Mouse (Mus musculus) thymus, postnatal 0 days (tissue): ENCODE data around the gene Krtap1-4. TPM values are rescaled to one million over a fixed set of nuclear protein-coding genes. Genes with fewer than 3 reads are reported as not detected.
"Not testable (repeated sequence)": the region's sequence is repeated elsewhere in the genome, so short reads cannot be mapped to it uniquely, and the experiment has no call there.

Experiments
- DNase-seq: peaks from one replicate; pipeline ENCODE4 v3.0.0-alpha.2; 2015; ENCODE audit warnings: low spot score
- polyA plus RNA-seq: library from polyadenylated mRNA; unstranded; fragments of >200 nt; fragmentation: Nextera tagmentation; extraction: Ambion mirVana; gene quantifications from 2 replicates; pipeline ENCODE4 v1.2.1, GENCODE M21; 2015

Krtap1-4 gene
- polyA plus RNA-seq, result not detected in 2 replicates

GRCm38 (mm10) chr11:99583245-99583704 is at the start of gene Krtap1-4:
Gene Krtap1-4, minus strand, starts transcription at chr11:99583654.
- DNase-seq, result no peak

- DNase-seq, result no peak
Measured at GRCm38 (mm10) chr11:99630890-99631289, 47.4 kb upstream of the Krtap1-4 start.

GRCm38 (mm10) chr11:99628138-99628537 is 44.7 kb upstream of the Krtap1-4 start, which contains the start of gene Krtap4-1:
Gene Krtap4-1, minus strand, starts transcription at chr11:99628238.
- no peak for DNase-seq

GRCm38 (mm10) chr11:99620335-99620734 is 36.9 kb upstream of the Krtap1-4 start, which contains the start of gene Gm11562:
Gene Gm11562, minus strand, starts transcription at chr11:99620435.
- DNase-seq, result no peak

- DNase-seq, result no peak
Measured at GRCm38 (mm10) chr11:99614796-99615363, 31.4 kb upstream of the Krtap1-4 start, which contains the start of gene Krtap2-4. Gene Krtap2-4, minus strand, starts transcription at chr11:99614846.

GRCm38 (mm10) chr11:99610089-99610488 is 26.6 kb upstream of the Krtap1-4 start, which contains the start of gene Gm11937:
Gene Gm11937, minus strand, starts transcription at chr11:99610189.
- not testable (repeated sequence) for DNase-seq

GRCm38 (mm10) chr11:99609126-99609525 is 25.7 kb upstream of the Krtap1-4 start:
- no peak for DNase-seq

- not testable (repeated sequence) for DNase-seq
Measured at GRCm38 (mm10) chr11:99603208-99603607, 19.8 kb upstream of the Krtap1-4 start, which contains the start of gene Gm11938. Gene Gm11938, minus strand, starts transcription at chr11:99603308.

GRCm38 (mm10) chr11:99597742-99598141 is 14.3 kb upstream of the Krtap1-4 start, which contains the start of gene Krtap9-3:
Gene Krtap9-3, minus strand, starts transcription at chr11:99598105.
- DNase-seq, result not testable (repeated sequence)

- DNase-seq, result no peak
Measured at GRCm38 (mm10) chr11:99590981-99591380, 7.5 kb upstream of the Krtap1-4 start, which contains the start of gene Krtap1-3. Gene Krtap1-3, minus strand, starts transcription at chr11:99591339.

- no peak for DNase-seq
Measured at GRCm38 (mm10) chr11:99585096-99585495, 1.6 kb upstream of the Krtap1-4 start.

- DNase-seq, result no peak
Measured at GRCm38 (mm10) chr11:99581564-99581963, 1.9 kb downstream of the Krtap1-4 start.

- no peak for DNase-seq
Measured at GRCm38 (mm10) chr11:99581051-99581450, 2.4 kb downstream of the Krtap1-4 start.

GRCm38 (mm10) chr11:99580636-99581035 is 2.8 kb downstream of the Krtap1-4 start, which contains the start of gene Krtap1-5:
Gene Krtap1-5, minus strand, starts transcription at chr11:99581016.
- no peak for DNase-seq

GRCm38 (mm10) chr11:99574106-99574505 is 9.3 kb downstream of the Krtap1-4 start:
- peak; percentile 59 for DNase-seq

GRCm38 (mm10) chr11:99573164-99573563 is 10.3 kb downstream of the Krtap1-4 start:
- no peak for DNase-seq

GRCm38 (mm10) chr11:99566530-99566929 is 16.9 kb downstream of the Krtap1-4 start, which contains the start of gene Krtap3-1:
Gene Krtap3-1, minus strand, starts transcription at chr11:99566630.
- DNase-seq, result no peak

- no peak for DNase-seq
Measured at GRCm38 (mm10) chr11:99562580-99562979, 20.9 kb downstream of the Krtap1-4 start.

- DNase-seq, result no peak
Measured at GRCm38 (mm10) chr11:99559366-99559765, 24.1 kb downstream of the Krtap1-4 start, which contains the start of gene Gm11939. Gene Gm11939, minus strand, starts transcription at chr11:99559466.

GRCm38 (mm10) chr11:99557976-99558745 is 25.3 kb downstream of the Krtap1-4 start:
- DNase-seq, result no peak

GRCm38 (mm10) chr11:99556753-99557152 is 26.7 kb downstream of the Krtap1-4 start, which contains the start of gene Krtap3-2:
Gene Krtap3-2, minus strand, starts transcription at chr11:99556853.
- DNase-seq, result no peak

- DNase-seq, result no peak
Measured at GRCm38 (mm10) chr11:99556195-99556594, 27.3 kb downstream of the Krtap1-4 start.
